ENCODE assay signal across 22 mouse cellular contexts in genomic region chr19:10170466-10170865, GRCm38 (mm10). TPM values are rescaled to one million over a fixed set of nuclear protein-coding genes. Genes with fewer than 3 reads are reported as not detected.
DNase-seq lines count a peak whose midpoint lies in the region; ATAC-seq lines count a peak whose summit lies in the region.
"Had no signal": no experiment of that assay in that cellular context is flagged by ENCODE, and none has a peak within 500 bp of the region (broad histone marks: within the 10 kb centered on the region; RNA-seq: fewer than 3 reads in every experiment).

No protein-coding gene starts in this region.

- H3K4me3 ChIP-seq in intestine, embryonic 14.5 days (ENCODE audit: low read depth, low read length): no peak overlapping the region
- H3K4me3 ChIP-seq in intestine, embryonic 16.5 days (ENCODE audit: low read length): no peak overlapping the region
- no peak overlapping the region for H3K4me3 ChIP-seq in midbrain, embryonic 11.5 days (ENCODE audit: low read depth, low read length)
- H3K4me3 ChIP-seq in midbrain, embryonic 10.5 days: no peak overlapping the region
- H3K4me3 ChIP-seq in liver, embryonic 12.5 days: no peak overlapping the region
- H3K4me3 ChIP-seq: embryonic facial prominence, embryonic 15.5 days; erythroblast, embryonic 14.5 days; forebrain, embryonic 10.5 days; hindbrain, embryonic 12.5 days had no signal

- DNase-seq in intestine, embryonic 14.5 days (ENCODE audit: low spot score): peak; percentile 46
- DNase-seq in midbrain, embryonic 11.5 days (ENCODE audit: low spot score, missing footprints): peak; percentile 78
- DNase-seq in midbrain, embryonic 10.5 days (ENCODE audit: low spot score): no peak
- DNase-seq in gastrocnemius, postnatal 4 days (ENCODE audit: low spot score in 2 of 2): no peak
- DNase-seq: adrenal gland, postnatal 10 days; cerebellum, adult 11 months; cerebellum, adult 8-10 months; cerebellum, postnatal 14 days; embryo, embryonic 11 days; gastrocnemius, postnatal 36 days; heart, postnatal 10 days; heart, postnatal 4 days had no signal

- H3K9me3 ChIP-seq in intestine, embryonic 14.5 days (ENCODE audit: control insufficient read depth, low read length): no peaks in the 10 kb centered on the region
- no peaks in the 10 kb centered on the region for H3K9me3 ChIP-seq in intestine, embryonic 16.5 days (ENCODE audit: control insufficient read depth, low read length)
- H3K9me3 ChIP-seq in midbrain, embryonic 11.5 days (ENCODE audit: control insufficient read depth, low read length): no peaks in the 10 kb centered on the region
- H3K9me3 ChIP-seq in midbrain, embryonic 10.5 days (replicated peaks): peaks cover 4% of the 10 kb centered on the region; the same call in 1 of the 2 replicates
- H3K9me3 ChIP-seq in liver, embryonic 12.5 days (replicated peaks): no peaks in the 10 kb centered on the region
- H3K9me3 ChIP-seq: embryonic facial prominence, embryonic 15.5 days; forebrain, embryonic 10.5 days; hindbrain, embryonic 12.5 days had no signal

- H3K4me1 ChIP-seq in intestine, embryonic 14.5 days (replicated peaks; ENCODE audit: control insufficient read depth, insufficient read depth, low read length): no peaks in the 10 kb centered on the region
- no peaks in the 10 kb centered on the region for H3K4me1 ChIP-seq in intestine, embryonic 16.5 days (ENCODE audit: control insufficient read depth, insufficient read depth, low read length)
- no peaks in the 10 kb centered on the region for H3K4me1 ChIP-seq in midbrain, embryonic 11.5 days (ENCODE audit: control insufficient read depth, insufficient read depth, low read length)
- peaks cover 4% of the 10 kb centered on the region; the same call in 1 of the 2 replicates for H3K4me1 ChIP-seq in midbrain, embryonic 10.5 days
- peaks cover 60% of the 10 kb centered on the region for H3K4me1 ChIP-seq in liver, embryonic 12.5 days
- H3K4me1 ChIP-seq: embryonic facial prominence, embryonic 15.5 days; forebrain, embryonic 10.5 days; hindbrain, embryonic 12.5 days had no signal

- WGBS in intestine, embryonic 14.5 days: 48% methylated on average over 1 of the region's 1 CpGs
- 38% methylated on average over 1 of the region's 1 CpGs for WGBS in intestine, embryonic 16.5 days
- 12% methylated on average over 1 of the region's 1 CpGs for WGBS in midbrain, embryonic 11.5 days
- WGBS in midbrain, embryonic 10.5 days: 45% methylated on average over 1 of the region's 1 CpGs
- WGBS in liver, embryonic 12.5 days (ENCODE audit: insufficient replicate concordance): 68% methylated on average over 1 of the region's 1 CpGs

- no peak overlapping the region for H3K9ac ChIP-seq in intestine, embryonic 14.5 days (ENCODE audit: low read length)
- no peak overlapping the region for H3K9ac ChIP-seq in intestine, embryonic 16.5 days (ENCODE audit: low read depth, low read length)
- H3K9ac ChIP-seq in midbrain, embryonic 11.5 days (ENCODE audit: low read length): no peak overlapping the region
- H3K9ac ChIP-seq in liver, embryonic 12.5 days: no peak overlapping the region
- H3K9ac ChIP-seq: embryonic facial prominence, embryonic 15.5 days; hindbrain, embryonic 12.5 days had no signal

- no peak for ATAC-seq in intestine, embryonic 14.5 days (replicated peaks; ENCODE audit: low FRiP score, low TSS enrichment, low read depth)
- no peak for ATAC-seq in intestine, embryonic 16.5 days
- no peak for ATAC-seq in midbrain, embryonic 11.5 days (ENCODE audit: low FRiP score)
- no peak for ATAC-seq in liver, embryonic 12.5 days
- ATAC-seq: forebrain, embryonic 14.5 days; hindbrain, embryonic 16.5 days; Patski had no signal

- no peaks in the 10 kb centered on the region for H3K27me3 ChIP-seq in intestine, embryonic 14.5 days (replicated peaks; ENCODE audit: control insufficient read depth, insufficient read depth, low read length)
- no peaks in the 10 kb centered on the region for H3K27me3 ChIP-seq in intestine, embryonic 16.5 days (replicated peaks; ENCODE audit: control insufficient read depth, insufficient read depth, low read length)
- no peaks in the 10 kb centered on the region for H3K27me3 ChIP-seq in midbrain, embryonic 11.5 days (ENCODE audit: control insufficient read depth, insufficient read depth, low read length)
- no peaks in the 10 kb centered on the region for H3K27me3 ChIP-seq in midbrain, embryonic 10.5 days (ENCODE audit: low read depth, poor library complexity, severe bottlenecking)
- no peaks in the 10 kb centered on the region for H3K27me3 ChIP-seq in liver, embryonic 12.5 days (replicated peaks)
- H3K27me3 ChIP-seq: CH12.LX; embryonic facial prominence, embryonic 15.5 days; hindbrain, embryonic 12.5 days; Patski had no signal

- no peak overlapping the region for H3K4me2 ChIP-seq in intestine, embryonic 14.5 days (ENCODE audit: low read length)
- H3K4me2 ChIP-seq in intestine, embryonic 16.5 days (ENCODE audit: low read depth, low read length): no peak overlapping the region
- H3K4me2 ChIP-seq in midbrain, embryonic 11.5 days: no peak overlapping the region
- H3K4me2 ChIP-seq in liver, embryonic 12.5 days: no peak overlapping the region
- H3K4me2 ChIP-seq: embryonic facial prominence, embryonic 15.5 days; hindbrain, embryonic 12.5 days had no signal

- no peaks in the 10 kb centered on the region for H3K36me3 ChIP-seq in intestine, embryonic 14.5 days (ENCODE audit: control insufficient read depth, insufficient read depth, low read length)
- H3K36me3 ChIP-seq in intestine, embryonic 16.5 days (ENCODE audit: control insufficient read depth, insufficient read depth, low read length): no peaks in the 10 kb centered on the region
- no peaks in the 10 kb centered on the region for H3K36me3 ChIP-seq in midbrain, embryonic 11.5 days (ENCODE audit: control insufficient read depth, insufficient read depth, low read length)
- H3K36me3 ChIP-seq in midbrain, embryonic 10.5 days: no peaks in the 10 kb centered on the region
- H3K36me3 ChIP-seq in liver, embryonic 12.5 days: no peaks in the 10 kb centered on the region
- H3K36me3 ChIP-seq: embryonic facial prominence, embryonic 15.5 days; forebrain, embryonic 10.5 days; hindbrain, embryonic 12.5 days had no signal

- H3K27ac ChIP-seq in intestine, embryonic 14.5 days (ENCODE audit: low read depth): no peak overlapping the region
- H3K27ac ChIP-seq in intestine, embryonic 16.5 days (ENCODE audit: low read length): no peak overlapping the region
- no peak overlapping the region for H3K27ac ChIP-seq in midbrain, embryonic 11.5 days (ENCODE audit: low read depth, low read length)
- H3K27ac ChIP-seq in midbrain, embryonic 10.5 days (replicated peaks): no peak overlapping the region
- peak overlapping the region; percentile 92; the same call in 1 of the 2 replicates for H3K27ac ChIP-seq in liver, embryonic 12.5 days
- H3K27ac ChIP-seq: embryonic facial prominence, embryonic 15.5 days; forebrain, embryonic 10.5 days; hindbrain, embryonic 12.5 days had no signal

RNA-seq across cellular contexts. Expression of gene Fads1, which starts 12.2 kb away (rescaled TPM):
- 134 and 142 TPM in 2 replicates for polyA plus RNA-seq in intestine, embryonic 14.5 days (2014; fragmentation: Nextera tagmentation; extraction: Ambion mirVana)
- 146 and 154 TPM in 2 replicates for polyA plus RNA-seq in intestine, embryonic 16.5 days (2015; fragmentation: Nextera tagmentation; extraction: Ambion mirVana)
- 152 and 155 TPM in 2 replicates for polyA plus RNA-seq in midbrain, embryonic 11.5 days (2014; fragmentation: Nextera tagmentation; extraction: Ambion mirVana)
- 171 and 192 TPM in 2 replicates for polyA plus RNA-seq in midbrain, embryonic 10.5 days (2016; fragmentation: Nextera tagmentation; extraction: Ambion mirVana)
- 86.4 and 91.6 TPM in 2 replicates for polyA plus RNA-seq in liver, embryonic 12.5 days (2016; fragmentation: Nextera tagmentation; extraction: Ambion mirVana)
- 10 to 100 TPM; 49.8 to 51.3 TPM for total RNA-seq in gastrocnemius, postnatal 4 days (2021)

RNA-seq across cellular contexts. Expression of gene Tmem258, which starts 33.3 kb away (rescaled TPM):
- 462 and 499 TPM in 2 replicates for polyA plus RNA-seq in intestine, embryonic 14.5 days (2014; fragmentation: Nextera tagmentation; extraction: Ambion mirVana)
- polyA plus RNA-seq in intestine, embryonic 16.5 days (2015; fragmentation: Nextera tagmentation; extraction: Ambion mirVana): 466 and 467 TPM in 2 replicates
- polyA plus RNA-seq in midbrain, embryonic 11.5 days (2014; fragmentation: Nextera tagmentation; extraction: Ambion mirVana): 334 and 352 TPM in 2 replicates
- 351 and 361 TPM in 2 replicates for polyA plus RNA-seq in midbrain, embryonic 10.5 days (2016; fragmentation: Nextera tagmentation; extraction: Ambion mirVana)
- polyA plus RNA-seq in liver, embryonic 12.5 days (2016; fragmentation: Nextera tagmentation; extraction: Ambion mirVana): 350 and 353 TPM in 2 replicates
- 100 to 1,000 TPM; 122 to 143 TPM for total RNA-seq in gastrocnemius, postnatal 4 days (2021)

RNA-seq across cellular contexts. Expression of gene Fen1, which starts 33.5 kb away (rescaled TPM):
- polyA plus RNA-seq in intestine, embryonic 14.5 days (2014; fragmentation: Nextera tagmentation; extraction: Ambion mirVana): 93.8 and 95.6 TPM in 2 replicates
- polyA plus RNA-seq in intestine, embryonic 16.5 days (2015; fragmentation: Nextera tagmentation; extraction: Ambion mirVana): 77.9 and 87.8 TPM in 2 replicates
- polyA plus RNA-seq in midbrain, embryonic 11.5 days (2014; fragmentation: Nextera tagmentation; extraction: Ambion mirVana): 121 and 128 TPM in 2 replicates
- polyA plus RNA-seq in midbrain, embryonic 10.5 days (2016; fragmentation: Nextera tagmentation; extraction: Ambion mirVana): 165 and 188 TPM in 2 replicates
- polyA plus RNA-seq in liver, embryonic 12.5 days (2016; fragmentation: Nextera tagmentation; extraction: Ambion mirVana): 198 and 200 TPM in 2 replicates
- 10 to 100 TPM; 15.3 to 16.0 TPM for total RNA-seq in gastrocnemius, postnatal 4 days (2021)

Comparison
In these comparisons a context has a peak if more than half of its experiments do, and no peak if none do; other contexts are left out.
1. DNase-seq: peak in intestine, embryonic 14.5 days (single experiment) and midbrain, embryonic 11.5 days (single experiment); none in midbrain, embryonic 10.5 days (single experiment) and gastrocnemius, postnatal 4 days (0 of 2).